Mouse (Mus musculus) spleen, adult 2 months (tissue): ENCODE measurements around the gene Cks2. TPM values are rescaled to one million over a fixed set of nuclear protein-coding genes. Genes with fewer than 3 reads are reported as not detected.
A peak's percentile ranks its signal among the peaks of the same experiment; 100 is the strongest.

Experiments
- DNase-seq, 2 experiments: peaks; one replicate each; pipeline versions ENCODE4 v3.0.0 to v3.0.0-alpha.2; 2012 to 2021; ENCODE audit warnings: low spot score in 2 of 2, low read depth in 1 of 2
- H3K27ac ChIP-seq: fragments of 200-500 bp; 2 replicates; pipeline ENCODE4 v1.5.1; 2012; ENCODE audit warnings: low read length, inconsistent platforms; ENCODE audit not compliant: insufficient read depth
- H3K27me3 ChIP-seq: fragments of 200-500 bp; 2 replicates; pipeline ENCODE4 v1.6.1; 2012; ENCODE audit warnings: mild to moderate bottlenecking, moderate library complexity, low read length, inconsistent platforms; ENCODE audit not compliant: control insufficient read depth, insufficient read depth
- H3K36me3 ChIP-seq: fragments of 200-500 bp; 2 replicates; pipeline ENCODE4 v1.6.1; 2012; ENCODE audit warnings: mild to moderate bottlenecking, low read length, inconsistent platforms; ENCODE audit not compliant: control insufficient read depth, insufficient read depth
- H3K4me1 ChIP-seq: fragments of 200-500 bp; 2 replicates; pipeline ENCODE4 v1.6.1; 2011; ENCODE audit warnings: inconsistent platforms; ENCODE audit not compliant: control insufficient read depth, insufficient read depth, insufficient read length
- H3K4me3 ChIP-seq: fragments of 200-500 bp; 2 replicates; pipeline ENCODE4 v1.5.1; 2011; ENCODE audit warnings: mild to moderate bottlenecking, inconsistent platforms; ENCODE audit not compliant: insufficient read depth, insufficient read length; ENCODE audit errors: extremely low read depth
- CTCF ChIP-seq: fragments of 200-500 bp; IDR thresholded peaks from 2 replicates; pipeline ENCODE4 v1.5.1; 2011; ENCODE audit warnings: mild to moderate bottlenecking, inconsistent platforms; ENCODE audit not compliant: insufficient read depth, insufficient read length, insufficient replicate concordance; ENCODE audit errors: extremely low read depth
- POLR2A ChIP-seq: fragments of 200-500 bp; IDR thresholded peaks from 2 replicates; pipeline ENCODE4 v1.6.1; 2011; ENCODE audit warnings: low read depth, low read length, inconsistent platforms
- WGBS: fragments of 180-500 bp; shearing (Covaris S2); methylation state at CpG from one replicate; pipeline ENCODE4 v1.1.7; 2018; 5-methylcytosine and 5-hydroxymethylcytosine counted together
- polyA plus RNA-seq: library from polyadenylated mRNA; depleted of rRNA; stranded (reverse); fragments of >200 nt; gene quantifications from 2 replicates; pipeline ENCODE4 v1.2.3, GENCODE M21; 2012

The Cks2 gene
- polyA plus RNA-seq, 1 experiment = 14.0 TPM

DNA sequence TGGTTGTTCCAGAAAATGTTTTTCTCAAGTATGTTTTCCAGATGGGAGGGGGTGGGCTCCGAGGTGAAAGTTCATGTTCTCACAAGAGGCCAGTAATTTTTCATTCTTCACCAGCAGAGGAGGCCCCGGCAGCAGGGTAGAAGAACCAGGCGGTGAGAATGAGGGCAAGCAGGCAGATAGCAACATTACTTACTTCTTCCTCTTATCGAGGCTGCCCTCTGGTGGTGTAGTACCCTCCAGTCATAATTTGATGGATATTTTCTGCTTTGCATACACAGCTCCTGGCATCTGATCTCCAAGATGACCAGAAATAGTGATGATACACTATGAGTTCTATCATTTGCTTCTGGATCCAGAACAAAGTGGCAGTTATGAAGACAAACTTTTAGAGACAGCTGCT is 6.1 kb upstream of the Cks2 start:
- Histone ChIP-seq H3K27ac (no peak overlapping the region), H3K4me1 (no peaks in the 10 kb centered on the region), H3K4me3 (no peak overlapping the region), H3K36me3 (no peaks in the 10 kb centered on the region), H3K27me3 (no peaks in the 10 kb centered on the region)
- 51% methylated on average over 4 of the region's 4 CpGs for WGBS
- no peak for TF ChIP-seq CTCF
- no peak for TF ChIP-seq POLR2A
- peak in 1 of 2 experiments; percentile 21 for DNase-seq

DNA sequence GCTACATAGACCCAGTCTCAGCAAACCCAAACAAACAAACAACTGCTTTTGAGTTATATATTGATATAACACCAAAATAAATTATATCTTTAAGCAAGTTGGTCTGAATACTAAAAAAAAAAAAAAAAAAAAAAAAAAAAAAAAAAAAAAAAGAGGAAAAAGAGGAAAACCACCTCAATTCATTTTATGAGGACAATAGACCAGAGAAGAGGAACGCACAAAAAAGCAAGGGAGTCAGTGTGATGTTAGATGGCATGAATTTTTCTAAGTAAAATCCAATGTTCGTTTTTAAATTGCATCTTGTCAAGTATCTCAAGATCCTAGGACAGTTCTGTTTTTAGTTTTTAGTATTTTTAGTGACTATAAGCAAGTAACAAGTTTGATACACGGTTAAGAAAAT is 3.6 kb upstream of the Cks2 start:
- no peaks in the 10 kb centered on the region for H3K36me3 ChIP-seq
- H3K4me3 ChIP-seq = no peak overlapping the region
- no peaks in the 10 kb centered on the region for H3K27me3 ChIP-seq
- peaks cover 2% of the 10 kb centered on the region; the same call in 1 of the 2 replicates for H3K4me1 ChIP-seq
- no peak overlapping the region for H3K27ac ChIP-seq
- no peak for DNase-seq
- 92% methylated on average over 3 of the region's 3 CpGs for WGBS
- TF ChIP-seq POLR2A = no peak
- no peak for TF ChIP-seq CTCF

DNA sequence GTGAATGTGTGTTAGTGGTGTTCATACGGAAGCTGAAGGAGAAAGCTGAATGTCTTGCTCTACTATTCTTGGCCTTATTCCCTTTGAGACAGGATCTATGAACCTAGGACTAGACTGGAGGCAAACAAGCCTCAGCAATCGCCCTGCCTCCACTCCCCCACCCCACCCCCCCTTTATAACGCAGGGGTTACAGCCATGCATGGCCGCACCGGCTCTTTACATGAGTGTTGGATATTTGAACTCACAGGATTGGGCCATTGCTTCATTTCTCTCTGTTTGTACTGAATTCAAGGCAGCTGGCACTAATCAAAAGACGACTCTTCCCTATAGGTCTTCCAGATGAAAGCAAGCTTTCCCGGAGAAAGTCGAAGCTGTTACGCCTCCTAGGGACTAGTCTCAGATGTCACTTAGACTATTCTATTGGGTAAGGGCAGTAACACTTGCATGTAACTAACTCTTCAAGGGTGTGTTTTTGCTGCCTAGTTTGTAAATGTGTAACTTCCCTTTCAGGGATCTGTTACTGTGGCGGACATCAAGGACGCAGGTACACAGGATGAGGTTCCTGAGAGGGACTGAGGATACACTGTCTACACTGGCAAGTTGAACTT is 2.8 kb upstream of the Cks2 start:
- DNase-seq = no peak
- Histone ChIP-seq H3K27ac (no peak overlapping the region), H3K4me1 (peaks cover 2% of the 10 kb centered on the region; the same call in 1 of the 2 replicates), H3K36me3 (no peaks in the 10 kb centered on the region), H3K4me3 (no peak overlapping the region), H3K27me3 (no peaks in the 10 kb centered on the region)
- 73% methylated on average over 11 of the region's 11 CpGs for WGBS
- TF ChIP-seq POLR2A = no peak
- TF ChIP-seq CTCF = no peak

DNA sequence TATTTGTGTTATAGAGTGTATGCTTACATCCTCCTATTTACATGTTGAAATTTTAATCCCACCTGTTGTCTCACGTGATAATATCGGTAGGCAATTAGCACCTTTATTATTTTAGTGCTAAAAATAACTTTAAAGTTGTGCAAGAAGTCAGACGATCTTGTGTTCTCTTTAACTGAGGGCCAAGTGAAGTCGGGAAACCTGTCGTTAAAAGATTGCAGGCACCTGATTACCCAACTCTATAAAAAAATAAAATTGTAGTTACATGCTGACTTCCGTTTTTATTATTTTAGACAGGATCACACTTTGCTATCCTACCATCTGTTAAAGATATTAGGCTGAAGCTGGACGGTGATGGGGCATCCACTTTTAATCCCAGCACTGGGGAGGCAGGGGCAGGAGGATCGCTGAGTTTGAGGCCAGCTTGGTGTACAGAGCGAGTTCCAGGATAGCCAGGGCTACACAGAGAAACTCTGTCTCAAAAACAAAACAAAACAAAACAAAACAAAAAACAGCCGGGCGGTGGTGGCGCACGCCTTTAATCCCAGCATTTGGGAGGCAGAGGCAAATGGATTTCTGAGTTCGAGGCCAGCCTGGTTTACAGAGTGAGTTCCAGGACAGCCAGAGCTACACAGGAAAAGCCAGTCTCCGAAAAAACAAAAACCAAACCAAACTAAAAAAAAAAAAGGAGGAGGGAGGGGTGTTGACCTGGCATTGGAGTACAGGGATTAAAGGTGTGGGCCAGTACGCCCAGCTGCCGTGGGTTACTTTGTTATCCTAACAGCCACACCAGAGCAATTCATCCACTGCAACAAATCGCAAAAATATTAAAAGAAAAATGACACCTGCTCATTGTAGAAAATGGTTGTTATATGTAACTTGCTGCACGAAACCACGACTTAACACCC is 856 bp upstream of the Cks2 start:
- peaks cover 2% of the 10 kb centered on the region; the same call in 1 of the 2 replicates for H3K4me1 ChIP-seq
- 47% methylated on average over 20 of the region's 20 CpGs for WGBS
- no peak for DNase-seq
- H3K4me3 ChIP-seq = peak overlapping the region; percentile 74
- H3K27me3 ChIP-seq = no peaks in the 10 kb centered on the region
- H3K27ac ChIP-seq = peak overlapping the region; percentile 87
- no peak for TF ChIP-seq POLR2A
- TF ChIP-seq CTCF = no peak
- no peaks in the 10 kb centered on the region for H3K36me3 ChIP-seq

DNA sequence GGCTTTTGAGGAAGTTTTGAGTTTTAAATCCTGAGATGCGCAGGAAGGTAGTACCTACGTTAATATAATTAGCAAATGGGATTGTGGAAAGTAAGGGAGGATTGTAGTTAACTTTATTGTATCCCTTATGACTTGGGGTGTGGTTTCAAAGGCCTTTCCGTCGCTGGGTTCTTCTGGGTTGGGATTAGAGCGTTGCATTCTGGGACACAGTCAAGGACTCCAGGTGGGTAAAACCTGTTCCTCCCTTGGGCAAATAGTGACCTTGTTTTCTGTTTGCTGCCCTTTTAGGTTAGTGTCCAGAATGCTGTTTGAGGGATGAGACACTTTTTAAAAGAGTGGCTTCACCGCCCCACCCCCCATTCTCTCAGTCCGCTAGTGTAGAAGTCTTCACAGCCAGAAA is 840 bp downstream of the Cks2 start:
- Histone ChIP-seq H3K36me3 (no peaks in the 10 kb centered on the region), H3K27ac (peak overlapping the region; percentile 64; the same call in 1 of the 2 replicates), H3K27me3 (no peaks in the 10 kb centered on the region), H3K4me3 (peak overlapping the region; percentile 79), H3K4me1 (peaks cover 2% of the 10 kb centered on the region; the same call in 1 of the 2 replicates)
- DNase-seq = no peak
- no peak for TF ChIP-seq CTCF
- under 1% methylated on average over 7 of the region's 7 CpGs for WGBS

DNA sequence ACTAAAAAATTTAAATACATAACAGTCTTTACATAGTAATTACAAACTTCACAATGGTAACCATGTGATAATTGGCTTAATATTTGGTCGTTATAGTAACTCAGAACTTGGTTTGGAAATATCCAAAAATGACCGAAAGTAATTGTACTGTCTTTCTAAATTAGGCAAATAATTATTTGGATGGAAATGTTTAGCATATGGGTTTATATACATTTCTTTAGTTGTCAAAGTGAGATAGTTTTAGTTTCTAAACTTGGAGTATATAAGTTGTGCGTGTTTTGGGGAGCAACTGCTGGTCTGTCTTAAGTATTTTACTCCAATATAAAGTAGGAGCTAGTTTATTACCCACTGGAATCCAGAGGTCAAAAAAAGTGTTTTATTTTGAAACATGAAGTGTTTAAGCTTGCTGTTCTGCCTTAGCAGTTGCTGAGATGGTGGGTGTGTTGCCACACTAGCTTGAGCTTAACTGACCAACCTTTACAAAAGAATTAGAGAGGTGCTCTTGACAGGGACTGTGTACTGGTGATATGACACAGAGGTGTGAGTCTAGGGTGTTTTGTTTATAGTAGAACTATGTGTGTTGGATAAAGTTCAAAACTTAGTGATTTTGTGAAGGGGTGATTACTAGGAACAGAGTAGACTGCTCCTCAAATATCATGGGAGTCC is 1.5 kb downstream of the Cks2 start:
- Histone ChIP-seq H3K27me3 (no peaks in the 10 kb centered on the region), H3K36me3 (no peaks in the 10 kb centered on the region), H3K4me1 (peaks cover 7% of the 10 kb centered on the region; the same call in 1 of the 2 replicates), H3K27ac (no peak overlapping the region), H3K4me3 (peak overlapping the region; percentile 3; the same call in 1 of the 2 replicates)
- 13% methylated on average over 3 of the region's 3 CpGs for WGBS
- no peak for DNase-seq
- TF ChIP-seq POLR2A (no peak), CTCF (no peak)
